Mouse (Mus musculus): Measurements from ENCODE around the gene Snrnp25.

The Snrnp25 gene

DNA sequence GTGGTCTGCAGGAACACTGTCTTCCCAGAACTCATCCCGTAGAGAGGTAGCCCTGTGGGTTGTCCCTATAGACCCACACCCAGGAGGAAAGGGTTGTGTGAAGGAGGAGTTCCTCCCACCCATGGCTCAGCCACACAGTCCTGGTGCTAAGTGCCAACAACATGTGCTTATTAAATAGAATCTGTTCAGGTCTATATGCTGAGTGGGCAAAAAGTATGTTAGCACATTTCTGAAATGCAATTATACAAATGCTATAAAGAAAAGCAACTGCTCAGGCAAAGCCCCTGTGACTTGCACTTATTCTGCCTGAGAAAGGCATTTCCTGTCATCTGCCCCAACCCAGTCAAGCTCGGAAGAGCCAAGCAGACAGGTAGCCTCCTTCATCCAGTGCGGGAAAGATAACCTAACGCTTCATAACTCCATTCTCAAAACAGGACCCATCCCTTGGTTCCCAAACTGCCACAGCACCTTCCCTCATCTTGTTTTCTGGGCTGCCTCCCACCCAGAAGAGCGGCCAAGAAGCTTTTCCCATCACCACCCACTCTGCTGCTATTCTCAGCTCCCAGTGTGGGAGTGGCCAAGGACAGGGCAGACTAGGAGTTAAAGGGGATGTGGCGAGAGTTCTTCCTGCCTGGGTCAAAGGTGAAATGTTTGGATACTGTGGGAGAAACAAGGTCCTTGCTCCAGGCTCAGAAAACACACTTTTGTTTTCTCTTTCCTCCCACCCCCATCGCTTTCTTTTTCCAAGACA, 38.2 kb downstream of the Snrnp25 start:
- DNase-seq (ENCODE audit: low read depth, low spot score), result no peak

GRCm38 (mm10) chr11:32244064-32244463, 38.8 kb downstream of the Snrnp25 start:
- DNase-seq (ENCODE audit: low read depth, low spot score), result no peak

- no peak for DNase-seq (ENCODE audit: low read depth, low spot score)
Measured at GRCm38 (mm10) chr11:32244617-32245016, 39.4 kb downstream of the Snrnp25 start.

GRCm38 (mm10) chr11:32245614-32246013, 40.4 kb downstream of the Snrnp25 start:
- DNase-seq (ENCODE audit: low read depth, low spot score), result no peak

DNA sequence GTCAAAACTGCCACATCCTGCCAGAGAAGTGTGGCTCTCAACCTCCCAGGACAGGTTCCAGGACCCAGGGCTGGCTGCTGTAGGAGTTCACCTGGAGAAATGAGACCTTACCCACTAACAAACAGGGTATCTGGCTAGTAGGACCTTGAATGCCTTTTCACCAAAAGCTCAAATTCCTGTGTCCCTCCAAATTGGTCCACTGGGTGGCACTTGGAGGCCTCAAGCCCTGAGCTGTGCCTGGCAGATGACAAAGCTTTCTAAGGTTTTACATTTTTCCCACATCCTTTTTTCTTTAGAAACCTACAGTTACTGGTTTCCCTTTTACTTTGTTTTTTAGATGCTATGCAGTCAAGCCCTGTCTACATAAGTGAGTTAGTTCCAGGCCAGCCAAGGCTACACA, 41.9 kb downstream of the Snrnp25 start:
- no peak for DNase-seq (ENCODE audit: low read depth, low spot score)

DNA sequence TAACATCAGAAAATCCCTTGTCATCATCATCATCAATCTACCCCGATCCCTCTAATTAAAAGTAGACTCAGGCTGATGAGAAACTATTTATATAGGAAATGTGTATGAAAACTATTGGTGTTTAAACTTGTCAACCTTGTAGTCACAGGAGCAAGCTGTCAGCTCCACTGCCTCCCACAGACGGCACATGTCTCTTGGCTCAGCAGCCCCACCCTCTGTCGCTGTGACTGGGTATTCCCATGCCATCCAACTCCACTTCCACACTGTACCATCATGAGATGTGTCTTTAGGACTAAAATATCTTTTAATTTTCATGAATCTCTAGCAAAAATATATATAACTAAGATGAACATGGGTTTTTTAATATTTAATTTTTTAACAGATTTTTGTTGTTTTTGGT, 43.1 kb downstream of the Snrnp25 start:
- no peak for DNase-seq (ENCODE audit: low read depth, low spot score)

- no peak for DNase-seq (ENCODE audit: low read depth, low spot score)
Measured at GRCm38 (mm10) chr11:32250880-32251763, 45.9 kb downstream of the Snrnp25 start.

- DNase-seq (ENCODE audit: low read depth, low spot score), result no peak
Measured at GRCm38 (mm10) chr11:32253121-32253520, 47.9 kb downstream of the Snrnp25 start.

DNA sequence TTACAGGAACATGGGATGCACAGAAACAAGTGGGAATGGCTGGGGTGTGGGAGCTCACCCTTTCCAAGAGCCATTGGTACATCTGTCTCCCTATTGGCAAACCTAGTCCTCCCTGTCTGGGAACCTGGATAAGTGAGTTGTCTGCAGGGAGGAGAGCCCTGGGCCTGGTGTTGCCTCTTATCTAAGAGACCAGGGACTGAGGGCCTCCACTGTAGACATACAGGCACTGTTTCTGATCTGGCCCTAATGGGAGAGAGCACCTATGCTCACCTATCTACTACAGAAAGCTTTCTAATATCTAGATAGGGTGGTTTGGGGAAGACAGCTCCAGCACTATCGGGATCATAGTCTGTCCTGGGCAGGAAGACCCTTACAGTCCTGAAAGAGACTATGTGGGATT, 50.9 kb downstream of the Snrnp25 start:
- no peak for DNase-seq (ENCODE audit: low read depth, low spot score)

- DNase-seq (ENCODE audit: low read depth, low spot score), result no peak
Measured at GRCm38 (mm10) chr11:32256566-32256965, 51.4 kb downstream of the Snrnp25 start.
